Mouse (Mus musculus): ENCODE results near the gene Etv6.

- no peak for TF ChIP-seq CTCF (IDR thresholded peaks at IDR 0.05; ENCODE audit: insufficient read depth, low read depth, low read length)
- no peak for TF ChIP-seq POLR2A (IDR thresholded peaks at IDR 0.05; ENCODE audit: insufficient read depth, low read depth, low read length)
Observed at GRCm38 (mm10) chr6:134175059-134175458, 139.6 kb downstream of the Etv6 start.
